Mouse (Mus musculus): ENCODE data around the gene Abhd14a. TPM values are rescaled to one million over a fixed set of nuclear protein-coding genes. Genes with fewer than 3 reads are reported as not detected.

Gene Abhd14a
- total RNA-seq, 4 experiments from 2014 or later: 17.5 to 20.6 (median 19.5) TPM

DNA sequence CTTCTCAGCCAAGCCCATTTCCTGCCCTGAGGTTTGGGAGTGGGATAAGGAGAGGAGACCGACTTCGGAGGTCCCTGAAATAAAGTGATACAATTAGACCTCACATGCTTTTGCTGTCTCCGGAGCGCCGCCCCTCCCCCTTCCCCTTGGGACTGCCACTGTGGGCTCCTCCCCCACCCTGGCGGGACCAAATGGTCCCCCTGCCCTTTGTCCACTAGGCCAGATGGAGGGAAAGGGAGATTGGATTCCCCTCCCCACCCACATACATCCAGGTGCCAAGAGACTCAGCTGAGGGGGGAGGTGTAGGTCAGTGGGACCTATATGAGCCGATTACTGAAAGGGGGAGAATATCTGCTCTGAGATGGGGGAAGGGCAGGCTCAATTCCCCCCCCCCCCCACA is 5.3 kb upstream of the Abhd14a start:
- DNase-seq (ENCODE audit: low spot score): no peak

DNA sequence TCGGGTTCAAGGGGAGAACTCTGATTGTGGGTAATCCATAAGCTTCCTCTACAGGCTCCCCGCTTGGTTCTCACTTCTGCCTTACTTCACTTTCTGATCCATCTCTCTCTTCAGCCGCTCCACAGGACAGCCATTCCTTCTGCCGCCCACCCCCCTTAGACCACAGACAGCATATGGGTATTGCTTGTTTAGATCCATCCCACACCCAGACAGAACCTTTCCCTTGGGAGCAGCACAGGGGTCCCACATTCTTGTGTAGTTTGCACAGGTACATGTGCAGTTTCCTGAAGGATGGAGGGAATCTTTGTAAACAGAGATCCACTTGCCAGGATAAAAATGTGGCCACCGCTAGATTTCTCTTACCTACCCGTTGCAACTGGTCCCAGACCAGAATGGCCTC is 4.9 kb upstream of the Abhd14a start:
- no peak for DNase-seq (ENCODE audit: low spot score)

DNA sequence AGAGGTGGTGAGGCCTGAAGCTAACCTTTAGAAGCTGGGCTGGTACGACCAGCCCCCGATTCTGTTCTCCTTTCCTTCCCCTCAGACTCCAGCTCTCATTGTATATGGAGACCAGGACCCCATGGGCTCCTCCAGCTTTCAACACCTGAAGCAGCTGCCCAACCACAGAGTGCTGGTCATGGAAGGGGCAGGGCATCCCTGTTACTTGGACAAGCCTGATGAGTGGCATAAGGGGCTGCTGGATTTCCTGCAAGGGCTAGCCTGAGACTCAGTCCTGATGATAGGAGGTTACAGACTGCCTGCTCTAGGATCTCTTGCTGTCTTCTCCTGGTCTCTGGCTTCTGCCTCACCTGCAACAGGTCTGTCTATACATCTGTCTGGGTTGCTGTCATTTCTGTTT is 4.4 kb upstream of the Abhd14a start:
- no peak for DNase-seq (ENCODE audit: low spot score)

DNA sequence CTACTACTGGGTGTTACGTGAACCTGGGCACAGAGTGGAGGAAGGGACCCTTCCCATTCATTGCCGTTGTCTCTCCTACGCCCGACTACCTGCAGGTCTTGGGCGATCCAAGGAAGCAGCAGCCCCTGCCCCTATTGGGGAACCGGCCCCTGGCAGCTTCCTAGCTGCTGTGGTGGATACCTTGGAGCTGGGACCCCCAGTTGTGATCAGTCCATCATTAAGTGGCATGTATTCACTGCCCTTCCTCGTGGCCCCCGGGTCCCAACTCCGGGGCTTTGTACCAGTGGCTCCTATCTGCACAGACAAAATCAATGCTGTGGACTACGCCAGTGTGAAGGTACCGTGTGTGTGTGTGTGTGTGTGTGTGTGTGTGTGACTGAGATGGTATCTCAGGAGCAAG is 3.8 kb upstream of the Abhd14a start:
- DNase-seq (ENCODE audit: low spot score): no peak

DNA sequence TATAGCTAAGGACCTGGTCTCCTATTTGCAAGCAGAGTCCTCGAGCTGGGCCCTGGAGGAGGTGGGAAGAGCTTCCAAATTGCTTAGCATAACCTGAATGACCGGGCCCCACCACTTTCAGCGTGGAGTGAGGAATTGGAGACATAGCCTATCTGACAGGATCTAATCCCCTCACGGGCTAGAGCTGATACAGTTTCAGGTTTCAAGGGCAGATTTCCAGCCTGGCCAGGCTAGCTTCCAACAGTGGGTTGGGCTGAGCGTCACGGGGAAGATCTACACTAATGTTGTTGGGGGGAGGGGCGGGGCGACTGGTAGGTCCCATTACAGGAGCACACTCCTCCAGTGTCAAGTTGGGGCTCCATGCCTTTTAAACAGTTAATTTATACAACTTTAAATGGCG is 3.2 kb upstream of the Abhd14a start:
- no peak for DNase-seq (ENCODE audit: low spot score)

DNA sequence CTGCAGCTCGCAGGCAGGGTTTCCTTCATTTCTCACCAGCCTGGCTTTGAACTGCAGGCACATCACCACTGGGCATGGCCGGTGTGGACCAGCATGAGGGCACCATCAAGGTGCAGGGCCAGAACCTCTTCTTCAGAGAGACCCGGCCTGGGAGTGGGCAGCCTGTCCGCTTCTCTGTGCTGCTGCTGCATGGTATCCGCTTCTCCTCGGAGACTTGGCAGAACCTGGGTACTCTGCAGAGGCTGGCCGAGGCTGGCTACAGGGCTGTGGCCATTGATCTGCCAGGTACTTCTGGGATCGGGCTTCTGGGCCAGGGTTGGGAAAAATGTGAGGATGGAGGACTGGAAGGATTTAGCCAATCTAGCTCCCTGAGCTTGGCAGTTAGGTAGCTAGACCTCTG is 2.5 kb upstream of the Abhd14a start:
- DNase-seq (ENCODE audit: low spot score): no peak

DNA sequence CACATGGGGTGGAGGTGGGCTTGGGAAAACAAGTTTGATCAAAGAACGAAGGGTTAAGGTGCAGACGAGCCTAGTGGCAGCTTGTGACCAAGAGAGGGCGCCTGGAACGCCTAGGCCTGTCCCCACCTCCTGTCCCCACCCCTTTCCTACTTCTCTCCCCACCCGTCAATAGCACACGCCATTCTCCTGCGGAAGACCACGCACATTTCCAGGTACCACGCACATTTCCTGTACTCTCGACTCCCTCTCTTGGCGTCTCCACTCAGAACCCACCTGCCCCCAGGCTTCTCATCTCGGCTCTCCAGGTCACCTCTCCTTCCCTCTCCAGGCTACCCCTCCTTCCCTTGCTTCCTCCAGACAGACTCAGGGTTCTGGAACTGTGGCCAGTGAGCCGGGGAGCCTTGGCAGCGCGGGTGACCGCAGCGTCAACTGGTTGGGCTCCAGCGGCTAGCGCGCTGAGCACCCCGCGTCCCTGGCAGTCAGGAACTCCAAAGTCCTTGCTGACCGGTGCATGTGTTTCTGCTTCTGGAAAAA is 1.1 kb upstream of the Abhd14a start:
- DNase-seq (ENCODE audit: low spot score): peak; percentile 80

DNA sequence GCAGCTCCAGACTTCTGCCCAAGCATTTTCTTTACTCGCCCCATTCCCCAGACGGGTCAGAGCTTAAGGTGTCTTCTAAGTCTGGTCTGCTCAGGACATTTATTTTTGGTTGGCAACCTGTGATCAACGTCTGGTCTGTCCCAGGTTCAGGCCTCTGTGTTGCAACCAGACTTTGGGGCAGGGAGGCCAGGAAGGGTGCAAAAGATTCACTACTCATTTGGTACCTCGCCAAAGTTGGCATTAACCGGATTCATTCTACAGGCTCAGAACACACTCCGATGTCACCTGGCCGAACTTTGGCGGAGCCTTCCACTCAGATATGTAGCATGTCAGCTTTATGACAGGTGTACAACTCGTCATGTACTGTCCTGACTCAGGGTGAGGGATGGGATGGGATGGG is 473 bp upstream of the Abhd14a start:
- no peak for DNase-seq (ENCODE audit: low spot score)

DNA sequence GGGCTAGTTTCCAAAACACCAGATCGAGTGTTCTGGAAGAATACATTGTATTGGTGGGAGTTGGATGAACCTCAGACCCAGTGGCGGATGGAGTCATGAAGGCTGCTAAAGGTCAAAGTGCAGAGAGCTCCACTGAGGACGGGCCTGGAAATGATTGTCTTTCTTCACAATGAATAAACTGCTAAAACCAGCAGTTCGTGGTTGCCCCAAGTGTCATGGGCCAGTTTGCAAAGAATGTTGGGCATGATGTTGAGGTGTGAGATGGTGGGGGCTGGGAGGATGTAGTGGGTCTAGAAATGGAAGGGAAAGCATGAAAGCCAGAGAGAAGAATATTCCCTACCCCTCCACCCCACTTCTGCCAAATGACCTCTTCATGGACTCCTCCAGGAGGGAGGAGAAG is 2.6 kb downstream of the Abhd14a start:
- no peak for DNase-seq (ENCODE audit: low spot score)

DNA sequence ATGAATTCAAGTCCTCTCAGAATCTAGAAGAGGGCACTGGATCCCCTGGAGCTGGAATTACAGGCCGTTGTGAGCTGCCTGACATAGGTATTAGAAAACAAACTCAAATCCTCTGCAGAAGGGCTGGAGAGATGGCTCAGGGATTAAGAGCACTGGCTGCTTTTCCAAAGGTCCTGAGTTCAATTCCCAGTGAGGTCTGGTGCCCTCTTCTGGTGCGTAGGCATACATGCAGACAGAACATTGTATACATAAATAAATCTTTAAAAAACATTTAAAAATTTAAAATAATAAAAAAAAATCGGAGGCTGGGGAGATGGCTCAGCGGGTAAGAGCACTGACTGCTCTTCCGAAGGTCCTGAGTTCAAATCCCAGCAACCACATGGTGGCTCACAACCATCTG is 4.8 kb downstream of the Abhd14a start:
- no peak for DNase-seq (ENCODE audit: low spot score)

DNA sequence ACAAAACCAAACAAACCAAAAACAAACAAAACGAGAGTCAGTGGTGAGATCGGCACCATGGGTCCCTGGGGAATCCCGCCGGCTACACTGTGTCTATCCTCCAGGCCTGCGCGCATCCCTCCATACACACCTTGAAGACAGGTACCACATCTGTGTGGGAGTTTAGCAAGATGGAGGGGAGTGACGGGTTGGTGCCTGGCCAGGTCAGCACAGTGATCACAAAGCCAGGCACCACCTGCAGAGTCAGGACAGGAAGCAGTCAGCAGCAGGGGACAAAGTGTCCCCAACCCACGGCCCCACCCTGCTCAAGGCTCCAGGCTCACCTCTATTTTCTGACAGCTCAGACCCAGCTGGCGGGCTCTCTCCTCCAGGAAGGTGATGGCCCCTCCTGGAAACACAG is 10.9 kb downstream of the Abhd14a start:
- DNase-seq (ENCODE audit: low spot score): no peak

DNA sequence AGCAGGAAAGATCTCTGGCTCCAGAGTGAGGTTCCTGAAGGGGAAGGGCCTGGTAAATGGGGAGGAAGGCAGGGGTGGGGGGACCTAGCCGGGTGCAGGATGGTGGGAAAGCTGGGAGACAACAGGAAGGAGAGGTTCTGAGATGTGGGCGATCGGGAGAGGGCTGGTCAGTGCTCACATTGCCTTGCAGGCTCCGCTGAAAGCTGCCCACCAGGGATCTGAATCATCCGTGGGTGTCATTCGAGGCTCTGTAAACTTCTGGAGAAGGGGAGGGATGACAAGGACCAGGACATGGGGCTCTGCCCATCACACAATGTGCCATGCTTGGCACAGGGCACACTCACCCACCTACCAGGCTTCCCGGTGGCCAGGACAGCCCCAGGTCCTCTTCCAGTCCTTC is 14.1 kb downstream of the Abhd14a start:
- DNase-seq (ENCODE audit: low spot score): no peak

DNA sequence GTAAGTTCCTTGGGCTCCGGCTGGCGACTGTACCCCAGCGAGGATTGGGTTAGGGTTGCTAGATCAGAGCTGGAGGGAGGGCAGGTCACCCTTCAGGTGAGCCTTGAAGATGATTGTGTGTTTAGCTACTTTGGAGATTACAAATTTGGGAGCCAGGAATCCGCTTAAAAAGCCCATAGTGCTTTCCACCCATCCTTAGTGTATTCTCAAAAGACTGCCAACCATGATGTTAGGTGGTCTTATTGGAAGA is 17.5 kb downstream of the Abhd14a start:
- no peak for DNase-seq (ENCODE audit: low spot score)

DNA sequence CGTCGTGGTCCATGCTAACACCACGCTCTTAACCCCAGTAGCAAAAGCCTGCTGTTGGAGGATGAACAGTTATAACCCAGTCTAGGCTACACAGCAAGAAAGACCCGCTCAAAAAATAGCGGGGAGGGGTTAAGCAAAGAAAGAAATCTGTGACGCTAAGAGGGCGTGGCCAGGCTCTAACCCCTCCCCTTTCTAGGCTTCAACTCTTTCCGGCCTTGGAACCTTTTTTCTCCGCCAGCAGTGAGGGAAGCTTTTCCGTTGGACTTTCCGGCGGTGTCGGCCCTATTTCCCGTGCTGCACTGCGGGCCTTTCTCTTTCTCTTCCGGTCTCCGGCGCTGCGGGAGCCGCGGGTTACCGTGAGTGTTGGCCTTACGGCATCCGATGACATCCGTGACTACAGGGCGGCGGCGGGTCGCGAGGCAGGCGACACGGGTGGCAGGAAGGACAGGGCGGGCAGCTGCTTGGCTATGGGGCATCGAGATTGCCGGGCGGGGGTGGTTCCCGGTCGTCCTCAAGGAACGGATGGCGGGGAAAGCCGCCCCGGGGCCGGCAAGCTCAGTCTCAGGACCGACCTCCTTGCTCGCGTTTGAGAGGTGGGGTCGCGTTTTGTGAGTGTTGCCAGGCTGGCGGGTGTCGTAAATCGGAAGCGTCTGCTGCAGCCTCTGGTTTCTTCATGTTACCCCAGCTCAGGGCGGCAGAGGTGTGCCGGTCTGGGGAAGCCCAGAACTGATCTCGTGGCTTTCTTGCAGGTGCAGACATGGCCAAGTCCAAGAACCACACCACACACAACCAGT is 18.1 kb downstream of the Abhd14a start, which contains the start of gene Rpl29:
Rpl29 (plus strand) TSS at position 234 of the 794 bp plus-strand sequence.
- peak; percentile 97 for DNase-seq (ENCODE audit: low spot score)

DNA sequence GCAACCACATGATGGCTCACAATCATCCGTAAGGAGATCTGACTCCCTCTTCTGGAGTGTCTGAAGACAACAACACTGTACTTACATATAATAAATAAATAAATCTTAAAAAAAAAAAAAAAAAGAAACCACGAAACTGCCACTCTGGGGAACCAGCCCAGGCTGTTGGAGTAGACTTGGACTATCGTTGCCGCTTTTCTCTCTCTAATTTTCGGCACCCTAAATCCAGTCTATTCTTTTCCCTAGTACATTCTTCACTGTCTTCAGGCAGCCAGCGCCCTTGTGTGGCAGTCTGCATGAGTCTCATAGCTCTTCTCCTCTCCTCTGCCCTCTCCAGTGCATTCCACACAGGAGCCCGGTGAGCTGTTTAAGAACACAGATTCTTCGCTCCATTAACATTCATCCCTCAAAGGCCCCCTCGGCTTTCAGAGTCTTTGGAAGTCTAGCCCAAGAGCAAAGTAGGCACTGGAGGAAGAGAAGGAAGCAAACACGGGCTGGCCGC is 18.7 kb downstream of the Abhd14a start:
- no peak for DNase-seq (ENCODE audit: low spot score)

DNA sequence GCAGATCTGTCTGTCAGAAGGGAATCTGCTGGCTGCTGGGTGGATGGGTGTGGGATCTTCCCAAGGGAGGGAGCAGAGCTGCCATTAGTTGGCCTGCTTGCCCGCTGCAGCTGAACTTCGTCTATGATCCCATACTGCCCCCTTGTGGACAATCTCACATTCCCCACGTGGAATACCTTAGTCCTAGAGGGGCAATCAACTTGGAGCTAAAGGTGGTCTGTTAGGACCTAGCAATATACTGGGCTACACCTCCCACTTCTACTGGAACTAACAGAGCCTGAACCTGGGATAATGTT is 25.7 kb downstream of the Abhd14a start:
- peak; percentile 92 for DNase-seq (ENCODE audit: low spot score)

DNA sequence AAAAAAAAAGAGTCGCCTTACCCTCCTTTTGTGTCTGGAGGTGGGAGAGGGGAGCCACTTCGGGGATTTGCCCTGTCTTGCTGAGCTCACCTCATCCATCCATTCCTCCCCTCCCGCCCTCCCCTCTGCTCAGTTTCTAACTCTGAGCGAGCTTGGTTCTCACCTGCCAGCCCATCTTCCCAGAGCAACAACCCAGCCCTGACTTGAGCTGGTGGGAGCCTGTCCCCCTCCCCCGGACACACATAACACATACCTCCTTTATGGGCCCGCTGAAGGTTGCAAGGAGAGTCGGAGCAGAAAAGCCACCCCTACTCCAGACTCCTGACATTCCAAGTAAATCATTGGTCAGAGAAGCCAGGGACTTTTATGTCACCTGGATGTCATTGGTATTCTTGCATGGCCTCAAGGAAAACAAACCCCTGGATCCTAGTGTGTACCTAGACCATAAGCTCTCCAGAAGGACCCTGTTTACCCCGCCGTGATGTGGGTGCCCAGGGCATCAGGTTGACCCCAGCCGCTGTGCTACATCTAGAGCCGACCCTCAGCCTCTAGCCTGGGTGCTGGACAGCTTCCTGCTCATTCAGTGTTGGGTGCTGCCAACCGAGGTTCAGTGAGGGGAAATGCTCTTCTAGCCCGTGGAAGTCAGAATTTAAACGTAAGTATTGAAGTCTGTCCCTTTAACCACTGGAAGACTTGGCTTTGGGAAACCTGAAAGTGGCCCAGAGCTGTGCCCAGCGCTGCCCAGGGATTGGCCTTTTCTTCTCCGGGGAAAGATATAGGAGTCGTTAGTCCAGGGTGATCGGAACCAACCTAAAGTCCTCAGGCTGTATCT is 26.2 kb downstream of the Abhd14a start:
- no peak for DNase-seq (ENCODE audit: low spot score)

DNA sequence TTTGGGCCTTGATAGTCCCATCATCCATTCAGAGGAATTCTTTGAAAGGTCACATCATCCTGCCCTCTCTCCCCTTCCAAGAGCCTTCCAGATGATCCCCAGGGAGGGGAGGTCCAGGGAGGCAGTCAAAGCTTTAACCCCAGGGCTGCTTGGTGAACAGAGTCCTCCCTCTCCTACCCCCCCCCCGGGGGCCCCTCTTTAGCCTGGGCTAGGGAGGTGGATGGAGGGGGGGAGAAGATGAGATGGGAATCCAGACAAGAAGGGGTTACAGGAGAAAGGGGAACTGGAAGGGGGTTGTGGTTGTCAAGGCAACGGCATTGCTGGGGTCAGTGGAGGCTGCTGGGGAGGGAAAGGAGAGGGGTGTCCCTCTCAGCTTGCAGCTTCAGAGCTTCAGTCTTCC is 26.9 kb downstream of the Abhd14a start:
- no peak for DNase-seq (ENCODE audit: low spot score)

DNA sequence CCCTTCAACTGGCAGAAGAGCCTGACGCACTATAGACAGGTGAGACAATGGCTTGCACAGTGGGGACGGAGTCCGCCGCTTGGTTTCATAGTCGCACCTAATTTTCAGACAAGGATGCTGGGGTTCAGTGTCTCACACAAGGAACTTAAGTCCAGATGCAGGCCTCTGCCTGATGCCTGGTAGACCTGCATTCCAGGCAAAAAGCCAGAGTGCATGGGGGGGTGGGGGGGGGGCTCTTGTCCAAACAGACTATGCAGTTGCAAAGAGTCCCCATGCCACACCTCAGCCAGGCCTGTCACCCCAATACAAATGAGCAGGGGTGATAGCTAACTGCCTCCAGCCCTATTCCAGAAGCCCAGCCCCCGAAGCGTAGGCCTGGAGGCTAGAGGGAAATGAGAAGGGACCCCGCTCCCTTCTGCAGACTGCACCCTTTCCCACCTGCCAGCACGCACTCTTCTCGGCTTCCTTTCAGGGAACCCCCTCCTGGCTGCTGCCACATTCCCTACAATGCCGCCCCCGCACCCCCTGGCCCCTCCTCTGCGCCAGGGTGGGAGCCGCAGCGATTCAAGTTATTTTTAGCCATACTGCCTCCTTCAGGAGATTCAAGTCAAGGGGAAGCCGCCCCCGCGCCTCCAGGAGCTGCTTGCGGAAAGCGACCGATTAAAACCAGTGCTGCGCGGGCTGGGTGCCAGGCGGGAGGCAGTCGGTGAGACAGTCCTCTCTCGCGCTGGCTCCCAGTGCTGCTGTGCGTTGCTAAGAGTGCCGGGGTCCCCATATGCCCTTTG is 29.4 kb downstream of the Abhd14a start:
- peak; percentile 80 for DNase-seq (ENCODE audit: low spot score)

DNA sequence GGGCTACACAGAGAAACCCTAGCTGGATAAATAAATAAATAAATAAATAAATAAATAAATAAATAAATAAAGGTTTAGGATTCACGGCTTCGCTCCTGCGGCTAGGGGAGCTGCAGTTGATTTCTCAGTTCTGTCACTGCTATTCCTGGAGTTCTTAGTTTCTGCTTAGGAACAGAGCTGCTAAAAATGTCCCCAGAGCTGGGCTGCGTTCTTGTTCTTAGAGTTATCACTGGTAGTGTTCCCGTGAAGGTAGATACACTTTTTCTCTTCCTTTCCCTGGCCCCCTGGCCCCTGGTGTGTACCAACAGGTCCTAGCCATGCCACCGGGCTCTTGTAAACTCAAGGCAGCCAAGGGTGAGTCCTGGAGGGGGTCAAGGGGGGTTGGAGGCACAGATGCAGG is 30.7 kb downstream of the Abhd14a start:
- DNase-seq (ENCODE audit: low spot score): no peak

DNA sequence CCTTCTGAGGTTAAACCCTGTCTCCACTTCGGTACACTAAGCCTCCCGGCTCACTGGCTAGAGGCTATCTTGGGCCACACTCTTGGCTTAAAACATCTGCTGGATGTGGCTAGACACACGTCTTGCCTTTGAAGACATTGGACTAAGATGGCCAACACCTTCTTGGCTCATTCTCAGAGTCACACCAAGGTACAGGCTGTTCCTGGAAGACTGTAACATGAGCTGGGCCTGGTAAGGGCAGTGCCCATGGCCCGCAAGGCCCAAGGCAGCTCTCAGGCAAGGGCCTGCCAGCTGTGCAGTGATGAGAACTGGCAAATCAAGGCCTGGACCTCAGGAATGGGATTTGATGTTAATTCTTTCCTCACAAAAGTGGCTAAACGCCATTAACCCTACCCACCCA is 33.9 kb downstream of the Abhd14a start:
- DNase-seq (ENCODE audit: low spot score): no peak

DNA sequence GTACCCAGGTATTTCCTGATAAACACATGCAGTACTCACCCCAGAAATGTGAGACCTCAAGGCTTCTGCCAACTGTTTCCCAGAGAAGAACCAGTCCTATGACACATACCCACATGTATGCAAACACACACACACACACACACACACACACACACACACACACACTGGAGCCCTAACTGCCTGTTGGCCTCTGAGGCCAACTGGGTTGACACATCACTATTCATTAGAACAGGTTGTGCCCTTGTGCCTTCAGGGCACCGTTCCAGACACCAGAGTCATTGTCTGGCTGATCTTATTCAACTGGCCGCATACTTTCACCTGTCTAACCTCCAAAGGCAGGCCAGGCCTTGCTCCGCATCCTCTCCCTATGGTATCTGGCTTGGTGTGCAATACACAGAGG is 35.3 kb downstream of the Abhd14a start:
- DNase-seq (ENCODE audit: low spot score): no peak

All from heart, adult 8-10 months (tissue).